Mouse (Mus musculus) liver, adult 2 months (tissue): ENCODE results near the gene Dpf3.

Experiments used
- CTCF ChIP-seq: fragments of 200-500 bp; IDR thresholded peaks from 2 replicates; pipeline ENCODE4 v1.5.1; 2011; ENCODE audit warnings: low read depth, low read length, control low read depth
- POLR2A ChIP-seq: fragments of 200-500 bp; IDR thresholded peaks from 2 replicates; pipeline ENCODE4 v1.6.1; 2011; ENCODE audit warnings: low read length, control low read depth; ENCODE audit not compliant: insufficient read depth; ENCODE audit errors: extremely low read depth

DNA sequence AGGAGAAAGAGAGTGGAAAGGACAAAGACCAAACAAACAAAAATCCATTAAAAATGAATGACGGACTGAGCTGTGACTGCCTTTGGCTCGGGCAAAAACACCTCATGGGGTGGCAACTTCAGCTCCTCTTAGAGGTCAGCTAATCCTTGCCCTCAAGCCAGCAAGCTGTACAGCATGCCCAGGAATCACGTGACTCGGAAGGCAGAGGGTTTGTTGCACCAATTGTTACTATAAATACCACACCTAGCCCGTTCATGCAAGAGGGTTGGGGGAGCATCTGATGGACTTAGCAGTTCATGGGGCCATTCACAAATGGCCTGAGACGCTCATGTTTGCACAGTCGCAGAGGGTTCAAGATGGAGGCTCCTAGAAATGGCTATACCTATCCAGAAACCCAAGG lies 253.9 kb downstream of the Dpf3 start:
- TF ChIP-seq CTCF (no peak), POLR2A (no peak)
